Mouse (Mus musculus) CD4-positive, CD25-positive, alpha-beta regulatory T cell, adult 2 months (primary cell): ENCODE data around the gene Gga3.

Source experiments
- DNase-seq: peaks from one replicate; pipeline ENCODE4 v3.0.0-alpha.2; 2012; ENCODE audit warnings: low read depth, low spot score

The Gga3 gene

GRCm38 (mm10) chr11:115630532-115631504, 27.0 kb upstream of the Gga3 start:
- peak; percentile 92 for DNase-seq

GRCm38 (mm10) chr11:115629734-115630531, 26.1 kb upstream of the Gga3 start:
- peak; percentile 77 for DNase-seq

GRCm38 (mm10) chr11:115628465-115629101, 24.7 kb upstream of the Gga3 start:
- no peak for DNase-seq

GRCm38 (mm10) chr11:115627705-115628464, 24.0 kb upstream of the Gga3 start, which contains the start of gene Slc25a19:
Gene Slc25a19 (minus strand): TSS chr11:115628295.
- DNase-seq = peak; percentile 99

- DNase-seq = no peak
Measured at GRCm38 (mm10) chr11:115626824-115627616, 23.2 kb upstream of the Gga3 start.

GRCm38 (mm10) chr11:115625877-115626276, 22.0 kb upstream of the Gga3 start:
- no peak for DNase-seq

- DNase-seq = peak; percentile 55
Measured at GRCm38 (mm10) chr11:115623487-115624070, 19.7 kb upstream of the Gga3 start.

- no peak for DNase-seq
Measured at GRCm38 (mm10) chr11:115619949-115620348, 16.1 kb upstream of the Gga3 start.

- no peak for DNase-seq
Measured at GRCm38 (mm10) chr11:115618732-115619516, 15.1 kb upstream of the Gga3 start.

GRCm38 (mm10) chr11:115618001-115618400, 14.2 kb upstream of the Gga3 start:
- no peak for DNase-seq

- DNase-seq = no peak
Measured at GRCm38 (mm10) chr11:115616893-115617292, 13.0 kb upstream of the Gga3 start.

GRCm38 (mm10) chr11:115616371-115616770, 12.5 kb upstream of the Gga3 start:
- no peak for DNase-seq

GRCm38 (mm10) chr11:115615875-115616274, 12.0 kb upstream of the Gga3 start:
- DNase-seq = no peak

GRCm38 (mm10) chr11:115615108-115615825, 11.4 kb upstream of the Gga3 start:
- DNase-seq = no peak

- DNase-seq = no peak
Measured at GRCm38 (mm10) chr11:115614346-115615107, 10.7 kb upstream of the Gga3 start.

GRCm38 (mm10) chr11:115613138-115613945, 9.5 kb upstream of the Gga3 start:
- DNase-seq = no peak
